Mouse (Mus musculus): ENCODE data around the gene Ksr1. TPM values are rescaled to one million over a fixed set of nuclear protein-coding genes. Genes with fewer than 3 reads are reported as not detected.

Ksr1 gene
- polyA plus RNA-seq, 1 experiment from 2014 or later, result 0.81 TPM

- Histone ChIP-seq H3K27me3 (ENCODE audit: insufficient read depth, low read length) (no peaks in the 10 kb centered on the region), H3K4me3 (ENCODE audit: low read depth, low read length) (no peak overlapping the region), H3K4me1 (ENCODE audit: insufficient read depth) (peaks cover 16% of the 10 kb centered on the region), H3K4me2 (ENCODE audit: low read depth, low read length) (no peak overlapping the region), H3K9ac (replicated peaks) (no peak overlapping the region), H3K27ac (ENCODE audit: low read depth) (peak overlapping the region; percentile 52), H3K36me3 (replicated peaks; ENCODE audit: insufficient read depth, low read length) (no peaks in the 10 kb centered on the region), H3K9me3 (ENCODE audit: low read length) (no peaks in the 10 kb centered on the region)
- WGBS (ENCODE audit: insufficient replicate concordance), result 63% methylated on average over 9 of the region's 9 CpGs
- peak; percentile 87 for ATAC-seq
- no peak for DNase-seq
- TF ChIP-seq CTCF (IDR thresholded peaks at IDR 0.05; ENCODE audit: low read depth), result peak; percentile 15; the same call in 1 of the 2 replicates
- TF ChIP-seq EP300 (IDR thresholded peaks at IDR 0.05; ENCODE audit: low read depth), result peak; percentile 65; the same call in 1 of the 2 replicates
Measured at GRCm38 (mm10) chr11:79054161-79055152, 91.8 kb downstream of the Ksr1 start.

- H3K9me3 ChIP-seq (ENCODE audit: low read length), result no peaks in the 10 kb centered on the region
- H3K27ac ChIP-seq (ENCODE audit: low read depth), result 0 out of 2 replicates have a peak overlapping the region, but pooled peaks have one; percentile 19
- DNase-seq, result no peak
- no peak overlapping the region for H3K4me2 ChIP-seq (ENCODE audit: low read depth, low read length)
- no peak for TF ChIP-seq EP300 (IDR thresholded peaks at IDR 0.05; ENCODE audit: low read depth)
- TF ChIP-seq CTCF (IDR thresholded peaks at IDR 0.05; ENCODE audit: low read depth), result no peak
- ATAC-seq, result no peak
- peaks cover 14% of the 10 kb centered on the region for H3K4me1 ChIP-seq (ENCODE audit: insufficient read depth)
- no peak overlapping the region for H3K4me3 ChIP-seq (ENCODE audit: low read depth, low read length)
- no peaks in the 10 kb centered on the region for H3K36me3 ChIP-seq (replicated peaks; ENCODE audit: insufficient read depth, low read length)
- H3K9ac ChIP-seq (replicated peaks), result no peak overlapping the region
- no peaks in the 10 kb centered on the region for H3K27me3 ChIP-seq (ENCODE audit: insufficient read depth, low read length)
Measured at GRCm38 (mm10) chr11:79053437-79053836, 92.8 kb downstream of the Ksr1 start.

GRCm38 (mm10) chr11:79052769-79053168 is 93.4 kb downstream of the Ksr1 start:
- Histone ChIP-seq H3K36me3 (replicated peaks; ENCODE audit: insufficient read depth, low read length) (no peaks in the 10 kb centered on the region), H3K9me3 (ENCODE audit: low read length) (no peaks in the 10 kb centered on the region), H3K4me3 (ENCODE audit: low read depth, low read length) (no peak overlapping the region), H3K4me2 (ENCODE audit: low read depth, low read length) (no peak overlapping the region), H3K27ac (ENCODE audit: low read depth) (no peak overlapping the region), H3K27me3 (ENCODE audit: insufficient read depth, low read length) (no peaks in the 10 kb centered on the region), H3K9ac (replicated peaks) (no peak overlapping the region), H3K4me1 (ENCODE audit: insufficient read depth) (peaks cover 14% of the 10 kb centered on the region)
- TF ChIP-seq CTCF (IDR thresholded peaks at IDR 0.05; ENCODE audit: low read depth) (no peak), EP300 (IDR thresholded peaks at IDR 0.05; ENCODE audit: low read depth) (no peak)
- DNase-seq (no peak), ATAC-seq (no peak)
- WGBS (ENCODE audit: insufficient replicate concordance), result 82% methylated on average over 6 of the region's 6 CpGs

GRCm38 (mm10) chr11:79051522-79051921 is 94.7 kb downstream of the Ksr1 start:
- no peak overlapping the region for H3K4me3 ChIP-seq (ENCODE audit: low read depth, low read length)
- peaks cover 14% of the 10 kb centered on the region for H3K4me1 ChIP-seq (ENCODE audit: insufficient read depth)
- WGBS (ENCODE audit: insufficient replicate concordance), result 53% methylated on average over 9 of the region's 9 CpGs
- H3K36me3 ChIP-seq (replicated peaks; ENCODE audit: insufficient read depth, low read length), result no peaks in the 10 kb centered on the region
- peak overlapping the region; percentile 22; the same call in 1 of the 2 replicates for H3K27ac ChIP-seq (ENCODE audit: low read depth)
- H3K27me3 ChIP-seq (ENCODE audit: insufficient read depth, low read length), result no peaks in the 10 kb centered on the region
- TF ChIP-seq CTCF (IDR thresholded peaks at IDR 0.05; ENCODE audit: low read depth) (no peak), EP300 (IDR thresholded peaks at IDR 0.05; ENCODE audit: low read depth) (no peak)
- DNase-seq (no peak), ATAC-seq (0 out of 2 replicates have a peak, but pooled peaks have one; percentile 22)
- peak overlapping the region; percentile 49; the same call in 1 of the 2 replicates for H3K4me2 ChIP-seq (ENCODE audit: low read depth, low read length)
- no peak overlapping the region for H3K9ac ChIP-seq (replicated peaks)
- H3K9me3 ChIP-seq (ENCODE audit: low read length), result no peaks in the 10 kb centered on the region

- DNase-seq (no peak), ATAC-seq (0 out of 2 replicates have a peak, but pooled peaks have one; percentile 20)
- no peaks in the 10 kb centered on the region for H3K36me3 ChIP-seq (replicated peaks; ENCODE audit: insufficient read depth, low read length)
- H3K27ac ChIP-seq (ENCODE audit: low read depth), result peak overlapping the region; percentile 22; the same call in 1 of the 2 replicates
- peaks cover 14% of the 10 kb centered on the region for H3K4me1 ChIP-seq (ENCODE audit: insufficient read depth)
- peak overlapping the region; percentile 49; the same call in 1 of the 2 replicates for H3K4me2 ChIP-seq (ENCODE audit: low read depth, low read length)
- no peak overlapping the region for H3K4me3 ChIP-seq (ENCODE audit: low read depth, low read length)
- no peaks in the 10 kb centered on the region for H3K27me3 ChIP-seq (ENCODE audit: insufficient read depth, low read length)
- WGBS (ENCODE audit: insufficient replicate concordance), result 46% methylated on average over 16 of the region's 16 CpGs
- no peak overlapping the region for H3K9ac ChIP-seq (replicated peaks)
- H3K9me3 ChIP-seq (ENCODE audit: low read length), result no peaks in the 10 kb centered on the region
- TF ChIP-seq EP300 (IDR thresholded peaks at IDR 0.05; ENCODE audit: low read depth) (no peak), CTCF (IDR thresholded peaks at IDR 0.05; ENCODE audit: low read depth) (no peak)
Measured at GRCm38 (mm10) chr11:79050781-79051507, 95.3 kb downstream of the Ksr1 start.

- peaks cover 9% of the 10 kb centered on the region; the same call in 1 of the 2 replicates for H3K4me1 ChIP-seq (ENCODE audit: insufficient read depth)
- DNase-seq (no peak), ATAC-seq (no peak)
- no peak overlapping the region for H3K9ac ChIP-seq (replicated peaks)
- no peak overlapping the region for H3K4me2 ChIP-seq (ENCODE audit: low read depth, low read length)
- 81% methylated on average over 4 of the region's 4 CpGs for WGBS (ENCODE audit: insufficient replicate concordance)
- H3K27me3 ChIP-seq (ENCODE audit: insufficient read depth, low read length), result no peaks in the 10 kb centered on the region
- no peak overlapping the region for H3K4me3 ChIP-seq (ENCODE audit: low read depth, low read length)
- no peaks in the 10 kb centered on the region for H3K9me3 ChIP-seq (ENCODE audit: low read length)
- peaks cover 4% of the 10 kb centered on the region for H3K36me3 ChIP-seq (replicated peaks; ENCODE audit: insufficient read depth, low read length)
- H3K27ac ChIP-seq (ENCODE audit: low read depth), result no peak overlapping the region
- peak; percentile 41 for TF ChIP-seq CTCF (IDR thresholded peaks at IDR 0.05; ENCODE audit: low read depth)
- no peak for TF ChIP-seq EP300 (IDR thresholded peaks at IDR 0.05; ENCODE audit: low read depth)
Measured at GRCm38 (mm10) chr11:79048906-79049305, 97.3 kb downstream of the Ksr1 start.

Data from liver, postnatal 0 days (tissue).